Mouse (Mus musculus) heart, postnatal 14 days (tissue): ENCODE data around the gene Cp. TPM values are rescaled to one million over a fixed set of nuclear protein-coding genes. Genes with fewer than 3 reads are reported as not detected.

Source experiments
- DNase-seq, 2 experiments: peaks; one replicate each; pipeline ENCODE4 v3.0.0; 2021 to 2022
- intact Hi-C: fragments of 180-260 bp; cut with DNase I; formaldehyde crosslinking; loops from one replicate; pipeline ENCODE4 v1.15.1; 2025
- total RNA-seq, 2 experiments: library from RNA; stranded (reverse); gene quantifications; 2 replicates each; pipeline ENCODE4 v1.2.3; 2021

The Cp gene
- total RNA-seq, 2 experiments from 2014 or later: 17.0 to 21.1 TPM

GRCm38 (mm10) chr3:20058197-20058541, 101.3 kb downstream of the Cp start:
- intact Hi-C loops: no loop called here

More at GRCm38 (mm10) chr3:20058197-20058541, 101.3 kb downstream of the Cp start:
- no peak for DNase-seq

Other genes with a start within 250 kb of the Cp start
- 10 to 100 TPM in 1 of 2 experiments, 1 to 10 TPM in 1; 8.5 to 11.5 TPM for gene Hps3, start 78.3 kb downstream of the Cp start, total RNA-seq
- gene Hltf, start 100.8 kb downstream of the Cp start, total RNA-seq: 10 to 100 TPM; 14.9 to 16.4 TPM
- 100 to 1,000 TPM; 135 to 136 TPM for gene Gyg, start 198.3 kb downstream of the Cp start, total RNA-seq